Mouse (Mus musculus): ENCODE data around the gene Prlr.

Gene Prlr

GRCm38 (mm10) chr15:10177083-10177482 is at the start of gene Prlr:
TSS of gene Prlr (plus strand) at chr15:10177238.
- no peak for DNase-seq (ENCODE audit: low spot score)

GRCm38 (mm10) chr15:10133781-10134180 is 43.3 kb upstream of the Prlr start:
- DNase-seq (ENCODE audit: low spot score) = no peak

- no peak for DNase-seq (ENCODE audit: low spot score)
Observed at GRCm38 (mm10) chr15:10134889-10135288, 42.1 kb upstream of the Prlr start.

GRCm38 (mm10) chr15:10144520-10144919 is 32.5 kb upstream of the Prlr start:
- DNase-seq (ENCODE audit: low spot score) = no peak

GRCm38 (mm10) chr15:10148196-10148595 is 28.8 kb upstream of the Prlr start:
- no peak for DNase-seq (ENCODE audit: low spot score)

GRCm38 (mm10) chr15:10160663-10161062 is 16.4 kb upstream of the Prlr start:
- no peak for DNase-seq (ENCODE audit: low spot score)

GRCm38 (mm10) chr15:10175078-10175477 is 2.0 kb upstream of the Prlr start:
- no peak for DNase-seq (ENCODE audit: low spot score)

- no peak for DNase-seq (ENCODE audit: low spot score)
Observed at GRCm38 (mm10) chr15:10175656-10176055, 1.4 kb upstream of the Prlr start.

GRCm38 (mm10) chr15:10177519-10178130 is 587 bp downstream of the Prlr start:
- DNase-seq (ENCODE audit: low spot score) = peak; percentile 10

GRCm38 (mm10) chr15:10178131-10178566 is 1.1 kb downstream of the Prlr start:
- DNase-seq (ENCODE audit: low spot score) = no peak

GRCm38 (mm10) chr15:10180694-10181093 is 3.7 kb downstream of the Prlr start:
- no peak for DNase-seq (ENCODE audit: low spot score)

GRCm38 (mm10) chr15:10192101-10192630 is 15.1 kb downstream of the Prlr start:
- no peak for DNase-seq (ENCODE audit: low spot score)

- DNase-seq (ENCODE audit: low spot score) = no peak
Observed at GRCm38 (mm10) chr15:10200991-10201390, 24.0 kb downstream of the Prlr start.

GRCm38 (mm10) chr15:10202504-10203302 is 25.7 kb downstream of the Prlr start:
- DNase-seq (ENCODE audit: low spot score) = no peak

GRCm38 (mm10) chr15:10210261-10210770 is 33.3 kb downstream of the Prlr start:
- no peak for DNase-seq (ENCODE audit: low spot score)

- no peak for DNase-seq (ENCODE audit: low spot score)
Observed at GRCm38 (mm10) chr15:10211992-10212391, 35.0 kb downstream of the Prlr start.

GRCm38 (mm10) chr15:10213213-10213612 is 36.2 kb downstream of the Prlr start:
- no peak for DNase-seq (ENCODE audit: low spot score)

GRCm38 (mm10) chr15:10213710-10214109 is 36.7 kb downstream of the Prlr start:
- no peak for DNase-seq (ENCODE audit: low spot score)

GRCm38 (mm10) chr15:10215719-10216118 is 38.7 kb downstream of the Prlr start:
- no peak for DNase-seq (ENCODE audit: low spot score)

- DNase-seq (ENCODE audit: low spot score) = no peak
Observed at GRCm38 (mm10) chr15:10216189-10216588, 39.2 kb downstream of the Prlr start.

GRCm38 (mm10) chr15:10223614-10224155 is 46.6 kb downstream of the Prlr start:
- DNase-seq (ENCODE audit: low spot score) = no peak

- no peak for DNase-seq (ENCODE audit: low spot score)
Observed at GRCm38 (mm10) chr15:10225701-10226100, 48.7 kb downstream of the Prlr start.

- DNase-seq (ENCODE audit: low spot score) = no peak
Observed at GRCm38 (mm10) chr15:10228636-10229035, 51.6 kb downstream of the Prlr start.

Measured in testis, postnatal 14 days (tissue).